Mouse (Mus musculus) olfactory bulb, adult 2 months (tissue): ENCODE measurements around the gene Pot1b.

Experiments
- CTCF ChIP-seq: fragments of 200-500 bp; IDR thresholded peaks from 2 replicates; pipeline ENCODE4 v1.5.1; 2012; ENCODE audit warnings: low read depth, mild to moderate bottlenecking, low read length, moderate library complexity; ENCODE audit not compliant: insufficient read depth
- POLR2A ChIP-seq: fragments of 200-500 bp; IDR thresholded peaks from 2 replicates; pipeline ENCODE4 v1.6.1; 2012; ENCODE audit warnings: mild to moderate bottlenecking, low read depth, low read length, moderate library complexity; ENCODE audit not compliant: insufficient read depth

DNA sequence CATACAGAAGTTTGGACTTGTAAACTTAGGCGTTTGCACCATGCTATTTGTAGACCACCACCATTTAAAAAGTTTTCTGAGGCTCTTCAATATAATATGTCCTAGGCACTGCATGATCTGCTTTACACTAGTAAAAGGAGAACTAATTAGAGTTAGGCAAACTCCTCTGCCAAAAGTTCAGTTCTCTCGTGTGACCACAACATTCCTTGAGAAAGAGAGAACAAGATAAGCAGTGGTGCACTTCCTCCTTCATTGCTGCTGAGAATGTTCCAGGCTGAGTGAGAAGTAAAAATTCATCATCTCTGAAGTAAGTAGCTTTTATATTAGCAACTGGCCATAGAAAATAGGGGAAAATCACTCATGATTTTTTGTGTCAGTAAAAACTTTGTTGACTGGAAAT lies 37.4 kb upstream of the Pot1b start, which contains the start of gene Adgre4:
- TF ChIP-seq CTCF (no peak), POLR2A (no peak)
